Comparison of ENCODE assay signal across 8 mouse cellular contexts in genomic region chr12:69461888-69462840, GRCm38 (mm10).
A peak's percentile ranks its signal among the peaks of the same experiment; 100 is the strongest.
DNase-seq lines count a peak whose midpoint lies in the region; ATAC-seq and TF ChIP-seq lines count a peak whose summit lies in the region.

No protein-coding gene starts in this region.

- no peak overlapping the region for H3K4me3 ChIP-seq in embryonic fibroblast, embryonic 13.5 days (ENCODE audit: insufficient read depth, low read length)
- H3K4me3 ChIP-seq in spleen, adult 2 months (ENCODE audit: extremely low read depth, insufficient read depth, insufficient read length), result peak overlapping the region; percentile 65

- TF ChIP-seq POLR2A in embryonic fibroblast, embryonic 13.5 days (IDR thresholded peaks at IDR 0.05; ENCODE audit: low read depth, low read length), result 0 out of 2 replicates have a peak, but pooled peaks have one; percentile 9
- no peak; the same call in 1 of the 2 replicates for TF ChIP-seq POLR2A in spleen, adult 2 months (IDR thresholded peaks at IDR 0.05; ENCODE audit: low read depth, low read length)

- intact Hi-C loops in heart, postnatal 25 days (cut with DNase I), result loop anchor here (5.0 to 10.0 kb wide), 2 partner anchors 90 to 113 kb away; partner anchors contain the start of genes Arf6 and Gm9887

- H3K4me1 ChIP-seq in embryonic fibroblast, embryonic 13.5 days (ENCODE audit: control insufficient read depth, insufficient read depth, low read length), result 0 out of 2 replicates have a peak, but pooled peaks cover 8% of the 10 kb centered on the region
- peaks cover 22% of the 10 kb centered on the region; the same call in 1 of the 2 replicates for H3K4me1 ChIP-seq in spleen, adult 2 months (ENCODE audit: control insufficient read depth, insufficient read depth, insufficient read length)

- TF ChIP-seq CTCF in embryonic fibroblast, embryonic 13.5 days (IDR thresholded peaks at IDR 0.05; ENCODE audit: borderline replicate concordance, insufficient read depth, low read length), result no peak
- no peak for TF ChIP-seq CTCF in spleen, adult 2 months (IDR thresholded peaks at IDR 0.05; ENCODE audit: extremely low read depth, insufficient read depth, insufficient read length, insufficient replicate concordance)

- whole genome bisulfite sequencing in spleen, adult 2 months, result 22% methylated on average over 30 of the region's 30 CpGs

- H3K36me3 ChIP-seq in spleen, adult 2 months (ENCODE audit: control insufficient read depth, insufficient read depth, low read length), result no peaks in the 10 kb centered on the region

- H3K27ac ChIP-seq in embryonic fibroblast, embryonic 13.5 days (ENCODE audit: insufficient read depth, low read length), result peak overlapping the region; percentile 74
- peak overlapping the region; percentile 72 for H3K27ac ChIP-seq in spleen, adult 2 months (ENCODE audit: insufficient read depth, low read length)

- no peaks in the 10 kb centered on the region for H3K27me3 ChIP-seq in spleen, adult 2 months (ENCODE audit: control insufficient read depth, insufficient read depth, low read length)

- DNase-seq in 3T3-L1 (ENCODE audit: low read depth, low spot score), result peak; percentile 77
- DNase-seq in T-cell, adult 2 months (ENCODE audit: low spot score), result peak; percentile 53
- peak; percentile 50 for DNase-seq in heart, postnatal 25 days (ENCODE audit: low spot score)
- DNase-seq in kidney, postnatal 4 days, result peak; percentile 62 to 73
- DNase-seq in spleen, adult 2 months (ENCODE audit: low read depth in 1 of 2, low spot score in 2 of 2), result peak in 1 of 2 experiments; percentile 76
- DNase-seq in left cerebral cortex, adult 18-20 months (ENCODE audit: low spot score in 2 of 2), result no peak

- peak; percentile 67 for ATAC-seq in megakaryocyte progenitor cell, adult 5-6 weeks (replicated peaks; ENCODE audit: poor library complexity)

Comparison
In these comparisons a context has a peak if more than half of its experiments do, and no peak if none do; other contexts are left out.
1. DNase-seq: peak in 3T3-L1 (single experiment), T-cell, adult 2 months (single experiment), heart, postnatal 25 days (single experiment) and kidney, postnatal 4 days (2 of 2); none in left cerebral cortex, adult 18-20 months (0 of 2).